Mouse (Mus musculus) layer of hippocampus, postnatal 36 days (tissue): ENCODE results near the gene Lcmt1. TPM values are rescaled to one million over a fixed set of nuclear protein-coding genes. Genes with fewer than 3 reads are reported as not detected.
A peak's percentile ranks its signal among the peaks of the same experiment; 100 is the strongest.

Experiments used
- DNase-seq, 2 experiments: peaks; one replicate each; pipeline ENCODE4 v3.0.0; 2022
- total RNA-seq, 2 experiments: library from RNA; stranded (reverse); gene quantifications; 2 replicates each; pipeline ENCODE4 v1.2.3; 2021

Gene Lcmt1
- total RNA-seq, 2 experiments from 2014 or later, result 86.7 to 91.0 TPM

DNA sequence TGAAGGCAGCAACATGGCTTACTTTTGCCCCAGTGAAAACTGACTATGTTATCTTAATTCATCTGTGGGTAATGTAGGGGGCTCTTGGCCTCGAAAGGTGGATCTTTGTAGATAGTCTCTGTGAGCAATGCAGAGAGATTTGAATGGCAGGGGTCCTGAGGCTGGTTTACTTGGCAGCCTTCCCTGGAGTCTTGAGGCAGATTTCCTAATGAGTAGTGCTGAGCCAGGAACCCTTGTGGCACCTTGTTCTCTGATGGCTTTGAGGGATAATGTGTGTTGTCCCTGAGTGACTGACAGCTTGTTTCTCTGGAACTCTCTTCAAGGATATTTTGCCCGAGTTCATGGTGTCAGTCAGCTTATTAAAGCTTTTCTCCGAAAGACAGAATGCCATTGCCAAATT, 31.5 kb downstream of the Lcmt1 start:
- DNase-seq, result no peak

DNA sequence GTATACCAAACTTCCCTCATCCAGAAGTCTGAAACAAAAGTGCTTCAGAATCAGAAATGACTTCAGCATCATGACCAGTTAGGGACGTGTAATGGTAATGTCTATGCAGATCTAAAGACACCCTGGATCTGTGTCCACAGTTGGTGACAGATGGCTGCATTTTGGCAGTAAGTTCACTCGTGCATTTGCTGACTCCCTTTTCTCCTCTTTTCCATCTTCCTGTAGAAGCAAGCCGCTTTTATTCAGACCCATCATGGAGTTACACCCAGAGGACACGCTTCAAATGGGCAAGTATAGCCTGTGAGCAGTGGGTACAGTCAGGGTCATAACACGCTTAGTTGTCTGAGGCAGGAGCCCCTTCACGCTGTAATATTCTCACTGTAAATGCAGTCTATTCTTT, 34.6 kb downstream of the Lcmt1 start:
- DNase-seq, result peak in 1 of 2 experiments; percentile 23

DNA sequence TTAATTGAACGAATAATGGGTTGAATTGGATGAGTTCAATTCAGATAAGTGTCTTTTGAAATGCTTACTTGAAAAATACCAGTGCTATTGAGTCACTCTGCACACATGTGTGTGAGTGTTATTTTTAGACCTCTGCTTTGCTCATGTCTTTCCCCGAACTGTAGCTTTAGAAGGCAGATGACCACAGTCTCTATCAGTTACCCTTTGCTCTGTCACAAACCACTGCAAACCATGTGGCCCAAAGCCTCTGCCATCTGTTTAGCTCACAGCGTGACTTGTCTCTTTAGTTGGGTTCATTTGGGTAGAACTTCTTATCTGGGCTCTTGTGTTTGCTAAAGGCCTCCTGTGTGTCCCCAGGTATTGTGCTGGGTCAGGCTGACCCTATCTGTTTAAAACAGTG, 36.0 kb downstream of the Lcmt1 start:
- DNase-seq, result no peak

DNA sequence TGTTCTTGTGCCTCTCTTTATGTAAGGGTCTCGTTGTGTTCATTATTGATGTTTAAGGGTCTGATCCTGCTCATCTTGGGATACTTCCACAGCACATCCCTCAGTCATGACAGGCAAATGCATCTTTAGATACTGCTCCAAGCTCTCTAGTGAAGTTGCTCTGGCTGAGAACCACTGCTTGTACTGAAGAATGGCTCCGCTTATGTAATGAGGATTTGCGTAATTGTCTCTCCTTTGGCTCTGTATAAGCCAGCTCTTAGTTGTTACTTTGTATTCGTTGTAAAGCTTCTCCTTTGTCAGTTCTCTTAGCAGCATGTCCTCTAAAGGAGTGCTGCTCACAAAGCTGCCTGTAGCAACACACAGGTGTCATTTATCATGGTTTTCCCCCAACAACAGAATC, 37.4 kb downstream of the Lcmt1 start:
- no peak for DNase-seq

DNA sequence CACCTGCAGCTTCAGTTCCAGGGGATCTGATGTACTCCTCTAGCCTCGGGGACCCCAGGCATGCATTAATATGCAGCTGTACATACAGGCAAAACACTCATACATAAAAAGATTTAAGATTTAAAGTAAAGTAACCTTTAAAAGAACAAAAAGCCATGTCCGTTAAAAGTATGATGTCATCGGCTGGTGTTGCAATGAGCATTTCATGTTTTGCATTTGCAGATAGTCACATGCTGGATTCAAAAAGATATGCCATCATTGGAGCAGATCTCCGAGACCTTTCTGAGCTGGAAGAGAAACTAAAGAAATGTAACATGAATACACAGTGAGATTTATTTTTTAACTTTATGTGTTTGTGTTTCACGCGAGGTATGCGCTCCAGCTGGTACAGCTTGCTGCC, 40.9 kb downstream of the Lcmt1 start:
- DNase-seq, result no peak

DNA sequence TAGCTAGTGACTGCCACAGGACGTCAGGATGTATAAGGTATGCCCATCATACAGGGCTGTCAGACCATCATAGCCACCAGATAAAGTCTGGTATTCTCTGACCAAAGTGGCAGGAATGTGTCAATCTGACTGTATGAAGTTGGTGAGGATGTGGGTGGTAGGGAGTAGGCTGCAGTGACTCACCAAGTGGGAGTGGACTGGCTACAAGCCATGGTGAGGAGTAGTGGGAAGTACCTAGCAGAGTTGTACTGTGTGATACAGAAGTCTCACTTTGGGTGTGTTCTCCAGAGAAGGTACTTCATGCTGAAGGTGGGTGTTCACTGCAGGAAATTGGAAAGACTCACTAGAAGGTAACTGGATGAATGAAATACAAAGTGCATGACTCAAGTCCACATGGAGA, 41.5 kb downstream of the Lcmt1 start:
- DNase-seq, result peak; percentile 48 to 56

DNA sequence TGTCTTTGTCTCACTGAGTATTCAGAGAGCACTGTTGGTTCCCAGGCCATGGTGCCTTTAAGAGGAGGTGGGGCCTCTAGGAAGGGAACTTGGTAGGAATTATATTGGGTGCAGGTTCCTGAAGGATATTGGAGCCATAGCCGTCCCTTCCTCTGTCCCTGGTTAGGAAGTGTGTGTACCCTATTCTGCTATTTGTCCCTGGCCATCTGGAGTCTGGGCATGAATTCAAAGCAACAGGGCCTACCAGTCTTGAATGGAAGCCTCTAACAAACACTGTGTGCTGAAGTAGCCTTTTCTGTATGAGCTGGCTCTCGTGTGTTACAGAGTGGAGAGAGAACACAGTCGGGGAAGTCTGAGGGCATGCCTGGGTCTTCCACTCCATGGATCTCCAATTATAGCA, 42.6 kb downstream of the Lcmt1 start:
- peak; percentile 45 to 49 for DNase-seq

DNA sequence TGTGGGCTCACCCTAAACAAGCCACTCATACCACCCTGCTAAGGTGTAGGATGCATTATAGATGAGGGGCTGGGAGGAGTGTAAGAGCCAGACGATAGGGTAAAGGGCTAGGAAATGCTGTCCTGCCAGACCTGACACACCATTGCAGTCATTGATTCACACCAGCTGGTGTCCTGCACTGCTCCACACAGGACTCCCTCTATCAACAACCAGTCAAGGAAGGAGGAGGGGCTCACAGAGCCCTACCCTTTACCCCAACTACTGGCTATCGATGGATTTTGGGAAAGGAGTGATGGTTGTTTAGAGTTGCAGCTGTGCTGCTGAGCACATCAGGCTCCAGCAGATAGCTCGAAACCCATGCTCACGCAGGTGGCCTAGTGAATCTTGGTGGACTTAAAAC, 47.2 kb downstream of the Lcmt1 start:
- DNase-seq, result no peak

DNA sequence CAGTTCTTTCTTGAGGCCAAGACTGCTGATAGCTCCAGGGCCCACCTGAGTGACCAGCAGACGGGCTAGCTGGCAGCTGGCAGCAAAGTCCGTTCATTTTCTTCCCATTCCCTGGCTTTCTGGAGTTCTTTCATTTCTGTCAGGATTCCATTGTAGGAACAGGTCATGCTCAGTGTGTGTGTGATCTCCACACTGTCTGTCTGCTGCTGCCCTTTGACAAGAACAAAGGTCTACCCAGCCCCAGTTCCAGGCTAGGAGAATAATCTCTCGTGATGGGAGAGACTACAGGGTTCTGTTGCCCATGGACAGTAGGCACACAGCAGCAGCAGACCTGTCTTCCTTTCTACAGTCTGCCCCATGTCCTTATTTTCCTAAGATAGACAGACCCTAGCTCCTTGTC, 48.1 kb downstream of the Lcmt1 start:
- no peak for DNase-seq

DNA sequence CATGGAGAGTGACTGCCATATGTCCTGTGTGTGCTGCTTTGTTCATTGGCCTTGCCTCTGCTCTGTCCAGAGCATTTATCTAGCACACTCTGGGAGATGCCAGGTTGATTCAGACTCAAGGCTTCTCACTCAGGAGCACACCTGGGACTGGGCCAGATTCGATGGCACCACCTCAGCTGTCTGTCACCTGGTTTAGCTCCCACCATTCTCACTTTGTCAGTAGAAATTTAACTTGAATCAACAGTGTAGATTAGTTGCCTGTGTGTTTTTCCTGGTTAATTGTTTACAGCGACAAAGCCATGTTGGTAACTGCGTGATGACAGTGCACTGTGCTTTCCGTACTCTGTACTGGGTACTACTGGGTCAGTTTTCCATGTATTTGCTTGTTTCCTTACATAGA, 50.4 kb downstream of the Lcmt1 start:
- DNase-seq, result no peak

DNA sequence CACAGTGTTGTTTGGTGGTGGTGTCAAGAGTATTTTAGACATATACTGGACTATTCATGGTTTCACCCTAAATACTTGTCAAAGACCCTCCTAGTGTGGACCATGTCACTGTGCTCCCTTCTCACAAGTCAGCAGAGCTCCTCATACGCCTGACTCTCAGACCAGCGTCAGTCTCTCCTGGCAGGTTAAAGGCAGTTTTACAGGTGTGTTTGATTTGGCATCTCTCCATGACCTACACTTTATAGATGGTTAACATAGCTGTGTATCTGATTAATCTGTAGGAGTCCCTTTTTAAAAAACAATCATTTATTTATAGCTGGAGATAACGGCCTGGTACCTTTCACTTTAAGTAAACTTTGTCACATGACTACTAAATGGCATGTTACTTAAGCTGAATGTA, 52.4 kb downstream of the Lcmt1 start:
- no peak for DNase-seq

DNA sequence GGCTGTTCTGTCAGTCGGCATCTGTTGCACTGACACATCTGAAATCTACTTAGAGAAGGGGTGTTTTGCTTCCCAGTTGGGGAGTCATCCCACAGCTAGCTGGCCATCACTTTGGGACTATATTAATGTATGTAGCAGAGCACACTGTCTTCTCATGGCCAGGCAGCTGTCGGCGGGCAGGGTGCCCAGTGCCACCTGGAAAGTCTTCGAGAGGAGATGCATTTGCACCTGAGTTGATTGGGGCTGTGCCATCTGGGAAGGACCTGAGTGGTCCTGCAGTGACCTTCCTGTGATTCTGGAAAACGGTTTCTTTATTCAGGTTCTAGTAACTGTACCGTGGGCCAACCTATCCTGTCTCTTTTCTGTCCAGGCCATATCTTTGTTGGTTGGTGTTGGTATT, 54.7 kb downstream of the Lcmt1 start:
- DNase-seq, result no peak

DNA sequence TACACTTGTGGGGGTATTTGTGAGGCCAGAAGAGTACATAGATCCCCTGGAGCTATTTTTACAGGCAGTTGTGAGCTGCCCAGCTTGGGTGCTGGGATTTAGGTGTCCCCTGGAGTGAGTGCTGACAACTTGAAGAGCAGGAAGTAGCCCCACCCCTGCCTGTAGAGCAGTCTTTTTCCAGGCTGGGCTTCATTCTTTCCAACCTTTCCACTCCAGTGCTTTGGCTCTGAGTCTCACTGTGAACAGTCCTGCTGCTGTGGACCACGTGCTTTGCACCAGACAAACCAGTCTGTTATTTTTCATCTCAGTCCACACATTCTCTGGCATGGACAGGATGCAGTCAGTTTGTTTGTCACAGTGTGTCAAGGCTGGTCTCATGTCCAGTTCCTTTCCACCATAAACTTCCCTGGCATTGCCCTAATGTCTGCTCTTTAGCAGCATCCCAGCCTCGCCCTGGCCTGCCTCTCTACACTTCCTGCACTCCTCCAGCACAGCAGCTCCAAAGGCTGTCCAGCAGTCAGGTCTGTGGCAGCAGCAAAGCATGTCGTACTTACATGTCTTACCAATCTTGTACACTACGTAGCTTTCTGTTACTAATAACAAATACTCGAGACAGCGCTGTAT, 55.7 kb downstream of the Lcmt1 start:
- DNase-seq, result no peak

DNA sequence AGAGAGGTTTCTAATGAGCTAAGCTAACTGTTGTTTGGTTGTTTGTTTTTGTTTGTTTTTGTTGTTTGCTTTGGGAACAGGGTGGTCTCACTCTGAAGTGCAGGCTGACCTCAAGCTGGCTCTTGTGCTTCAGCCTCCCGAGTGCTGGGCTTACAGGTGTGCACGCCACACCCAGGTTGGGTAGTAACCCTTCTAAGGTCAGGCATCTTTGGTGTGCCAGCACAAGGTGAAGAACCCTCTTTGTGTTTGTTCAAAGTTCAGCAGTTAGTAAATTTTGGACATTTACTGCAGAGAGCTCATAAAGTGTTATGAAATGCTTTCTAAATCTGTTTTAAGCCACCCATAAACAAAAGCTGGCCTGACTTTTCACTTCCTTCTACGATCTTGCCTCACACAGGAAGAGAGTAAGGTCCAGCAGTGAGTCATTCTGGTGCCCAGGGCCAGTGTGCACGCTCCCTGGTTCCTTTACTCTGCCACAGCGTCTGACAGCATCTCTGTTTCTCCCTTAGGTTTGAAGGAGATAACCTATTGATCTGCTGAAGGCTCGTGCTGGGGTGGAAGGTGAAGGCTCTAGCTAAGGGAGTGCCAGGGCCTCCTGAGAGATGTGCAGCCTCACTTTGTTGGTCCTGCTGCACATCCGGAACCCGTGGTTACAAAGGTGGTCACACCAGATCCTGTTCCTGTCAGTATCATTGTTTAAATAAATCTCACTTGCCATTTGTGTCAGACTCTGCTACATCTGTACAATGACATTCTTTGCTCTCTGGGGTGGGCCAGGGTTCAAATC, 60.2 kb downstream of the Lcmt1 start:
- DNase-seq, result no peak

DNA sequence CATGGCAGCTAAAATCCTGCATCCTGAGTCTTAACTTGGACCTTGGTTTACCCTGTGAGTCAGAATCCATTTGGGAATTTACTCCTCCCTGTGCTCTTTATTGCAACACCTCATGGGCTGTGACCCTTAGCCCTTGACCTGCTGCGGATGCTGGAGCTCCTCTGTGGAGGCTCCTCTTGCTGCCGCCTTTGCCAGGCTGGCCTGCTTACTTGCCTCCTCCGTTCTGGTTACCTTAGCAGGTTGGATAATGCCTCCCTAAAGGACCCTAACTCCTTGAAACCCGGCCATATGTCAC, 60.8 kb downstream of the Lcmt1 start:
- no peak for DNase-seq

DNA sequence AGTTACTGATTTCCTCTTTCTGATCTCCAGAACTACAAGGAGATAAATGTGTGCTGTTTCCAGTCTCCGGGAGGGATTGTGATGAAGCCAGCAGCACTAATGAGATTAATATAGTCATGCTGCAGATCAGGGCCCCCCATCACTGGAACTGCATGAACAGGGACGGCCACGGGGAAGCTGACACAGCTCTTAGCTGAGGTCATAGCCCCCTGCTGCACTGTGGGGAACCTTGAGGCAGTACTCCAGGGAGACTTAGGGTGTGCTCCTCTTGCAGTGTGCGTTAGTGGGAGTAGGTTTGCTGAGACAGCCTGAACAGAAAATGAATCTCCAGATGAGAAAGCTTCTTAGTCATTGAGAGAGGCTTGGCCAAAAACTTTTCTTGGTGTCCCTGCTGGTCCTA, 61.6 kb downstream of the Lcmt1 start:
- no peak for DNase-seq

DNA sequence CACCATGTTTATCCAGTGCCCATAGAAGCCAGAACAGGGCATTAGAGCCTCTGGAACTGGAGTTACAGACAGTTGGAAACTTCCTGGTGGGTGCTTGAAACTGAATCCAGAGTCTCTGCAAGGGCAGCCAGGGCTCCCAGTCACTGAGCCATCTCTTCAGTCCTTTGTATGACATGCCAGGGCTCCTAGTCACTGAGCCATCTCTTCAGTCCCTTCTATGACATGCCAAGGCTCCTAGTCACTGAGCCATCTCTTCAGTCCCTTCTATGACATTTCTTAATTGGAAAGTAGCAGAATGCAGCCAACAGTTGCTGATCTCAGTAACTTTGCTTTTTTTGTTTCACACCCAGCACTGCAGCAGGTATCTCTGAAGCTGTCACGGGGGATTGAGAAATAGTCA, 72.5 kb downstream of the Lcmt1 start:
- DNase-seq, result no peak

DNA sequence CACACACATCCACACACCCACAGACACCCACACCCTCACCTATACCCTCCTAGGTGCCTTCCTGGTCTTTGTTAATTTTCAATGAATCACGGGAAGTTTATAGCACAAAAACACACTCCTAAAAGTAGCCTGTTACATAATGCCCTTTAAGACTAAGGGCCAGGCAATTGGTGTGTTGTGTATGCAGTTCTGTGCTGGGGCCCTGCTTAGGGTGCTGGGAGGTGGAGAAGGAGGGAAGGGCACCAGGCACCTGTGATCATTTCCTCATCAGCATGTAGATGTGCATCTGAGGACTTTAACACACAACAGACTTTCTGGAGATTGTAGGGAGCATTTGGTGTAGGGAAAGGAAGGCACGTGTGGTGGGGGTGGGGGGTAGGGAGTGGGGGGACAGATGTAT, 79.2 kb downstream of the Lcmt1 start:
- DNase-seq, result no peak

DNA sequence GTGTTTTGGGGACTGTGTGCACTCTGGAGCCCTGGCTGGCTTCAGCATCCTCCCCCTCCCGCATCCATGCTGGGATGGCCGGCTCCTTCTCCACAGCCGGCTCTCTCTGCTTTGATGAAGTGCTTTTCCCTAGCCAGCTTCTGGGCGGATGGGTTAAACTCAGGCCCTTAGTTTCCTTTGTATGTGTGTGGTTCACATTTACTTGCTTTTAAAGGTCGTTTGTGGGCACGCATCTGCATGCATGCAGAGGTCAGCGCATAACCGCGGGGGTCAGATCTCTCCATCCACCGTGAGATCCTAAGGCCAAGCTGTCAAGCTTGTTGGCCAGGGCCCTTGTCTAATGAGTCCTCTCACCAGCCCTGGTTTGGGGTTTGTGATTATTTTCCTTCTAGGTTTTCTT, 80.1 kb downstream of the Lcmt1 start:
- no peak for DNase-seq

DNA sequence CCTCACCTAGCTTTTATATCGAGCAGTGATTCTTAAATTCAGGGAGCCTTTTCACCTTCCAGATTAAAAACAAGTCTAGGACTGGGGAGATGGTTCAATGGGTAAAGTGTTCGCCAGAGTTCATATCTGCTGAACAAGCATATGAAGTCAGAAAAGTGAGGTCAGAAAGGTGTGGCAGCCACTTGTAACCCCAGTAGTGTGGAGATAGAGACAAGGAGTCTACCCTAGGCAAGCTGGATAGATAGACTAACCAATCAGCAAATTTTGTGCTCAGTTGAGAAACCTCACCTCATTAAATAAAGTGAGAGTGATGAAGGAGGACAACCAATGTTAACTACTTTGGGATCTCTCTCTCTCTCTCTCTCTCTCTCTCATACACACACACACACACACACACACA, 80.9 kb downstream of the Lcmt1 start:
- no peak for DNase-seq

DNA sequence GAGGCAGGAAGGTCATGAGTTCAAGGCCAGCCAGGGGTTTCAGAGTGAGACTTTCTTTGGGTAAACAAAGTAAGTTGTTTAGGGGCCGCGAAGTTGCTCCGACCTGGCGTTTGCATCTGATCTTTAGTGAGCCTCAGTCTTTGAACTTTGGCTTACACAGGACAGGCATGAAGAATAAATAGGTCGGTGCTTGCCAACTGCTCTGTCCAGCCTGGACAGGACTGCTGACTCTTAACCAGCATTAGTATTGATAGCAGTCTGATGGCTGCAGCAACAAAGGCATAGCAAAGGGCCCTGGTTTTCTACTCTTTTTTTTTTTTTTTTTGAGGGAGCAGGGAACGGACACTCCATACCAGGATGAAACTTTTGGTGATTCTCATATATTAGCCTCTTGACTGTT, 83.0 kb downstream of the Lcmt1 start:
- DNase-seq, result no peak

DNA sequence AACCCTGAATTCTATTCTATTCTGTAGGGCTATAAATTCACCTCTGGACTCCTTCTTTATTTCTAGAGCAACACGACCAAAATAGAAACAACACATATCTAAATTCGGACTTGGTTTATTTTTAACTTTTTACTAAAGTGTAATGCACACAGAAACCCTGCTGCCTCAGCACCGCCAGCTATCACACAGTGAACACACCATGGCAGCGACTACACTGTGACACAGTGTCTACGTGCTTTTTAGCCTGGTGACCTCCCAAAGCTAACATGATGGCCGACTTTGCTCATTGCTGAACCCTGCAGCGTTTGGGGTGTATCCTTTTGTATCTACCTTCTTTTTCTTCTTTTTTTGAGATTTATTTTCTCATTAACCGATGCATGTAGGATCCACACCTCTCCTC, 83.5 kb downstream of the Lcmt1 start:
- DNase-seq, result no peak

DNA sequence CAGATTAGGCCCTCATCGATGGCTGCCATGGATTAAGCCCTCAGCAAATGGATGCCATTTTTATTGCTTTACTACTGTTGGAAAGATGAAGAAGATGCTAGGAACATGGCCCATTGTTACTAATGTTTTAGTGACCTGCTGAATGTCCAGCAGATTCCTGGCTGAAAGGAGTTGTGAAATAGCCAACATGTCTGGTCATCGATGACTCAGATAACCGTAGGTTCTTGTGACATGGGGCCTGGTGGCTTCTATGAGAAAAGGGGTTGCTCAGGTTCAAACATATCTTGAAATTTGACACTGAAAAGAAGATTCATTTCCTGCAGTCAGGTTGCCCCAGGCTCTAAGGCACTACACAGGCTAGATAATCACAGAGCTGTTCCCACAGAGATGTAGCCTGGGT, 85.5 kb downstream of the Lcmt1 start:
- DNase-seq, result no peak

DNA sequence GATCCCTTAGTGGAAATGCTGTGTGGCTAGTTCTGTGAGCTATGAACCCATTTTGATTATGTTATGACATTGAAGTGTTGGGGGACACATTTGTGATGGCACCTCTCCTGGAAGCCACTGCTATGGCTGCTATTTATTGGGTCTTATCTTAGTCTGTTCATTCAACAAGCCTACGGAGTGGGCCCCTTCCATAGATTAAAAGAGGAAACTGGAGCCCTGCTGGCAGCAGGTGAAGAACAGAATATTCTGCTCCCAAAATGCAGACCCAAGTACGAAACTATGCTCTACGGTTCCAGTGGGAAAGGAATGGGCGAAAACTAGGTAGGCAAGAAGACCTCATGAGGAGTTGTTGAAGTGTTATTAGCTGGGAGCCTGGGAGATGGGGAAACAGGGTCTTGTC, 88.7 kb downstream of the Lcmt1 start:
- DNase-seq, result no peak

DNA sequence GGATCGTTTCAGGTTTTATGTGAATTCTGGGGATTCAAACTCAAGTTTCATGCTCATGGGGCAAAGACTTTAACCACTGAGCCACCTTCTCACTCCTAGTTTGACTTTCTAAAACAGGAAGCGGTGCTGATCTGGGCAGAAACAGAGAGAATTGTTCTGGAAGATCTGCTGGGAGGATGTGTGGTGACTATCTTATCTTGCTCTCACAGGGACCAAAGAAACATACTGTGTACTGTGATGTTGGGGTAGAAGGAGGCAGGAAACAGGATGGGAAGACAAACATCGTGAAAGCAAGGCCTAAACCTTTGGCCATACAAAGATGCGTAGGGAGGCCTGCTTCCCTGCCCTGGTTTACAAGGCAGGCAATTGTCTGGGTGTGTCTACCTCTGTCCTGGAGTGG, 89.7 kb downstream of the Lcmt1 start:
- no peak for DNase-seq
